Mouse (Mus musculus) MN1 (cell line): Measurements from ENCODE around the gene Gpx5.
"Not testable (repeated sequence)": the region's sequence is repeated elsewhere in the genome, so short reads cannot be mapped to it uniquely, and the experiment has no call there.

Experiments used
- DNase-seq: peaks from one replicate; pipeline ENCODE4 v3.0.0-alpha.2; 2016; ENCODE audit warnings: low spot score

The Gpx5 gene

DNA sequence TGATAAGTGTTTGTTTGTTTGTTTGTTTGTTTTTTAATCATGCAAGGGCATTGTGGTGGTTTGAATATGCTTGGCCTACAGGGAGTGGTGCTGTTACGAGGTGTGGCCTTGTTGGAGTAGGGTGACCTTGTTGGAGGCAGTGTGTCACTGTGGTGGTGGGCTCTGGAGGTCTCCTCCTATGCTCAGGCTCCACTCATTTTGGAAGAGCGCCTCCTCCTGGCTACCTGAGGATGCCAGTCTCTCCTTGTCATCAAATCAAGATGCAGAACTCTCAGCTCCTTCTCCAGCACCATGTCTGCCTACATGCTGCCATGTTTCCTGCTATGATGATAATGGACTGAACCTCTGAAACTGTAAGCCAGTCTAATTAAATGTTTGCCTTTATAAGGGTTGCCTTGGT, 26.8 kb downstream of the Gpx5 start:
- DNase-seq: no peak

DNA sequence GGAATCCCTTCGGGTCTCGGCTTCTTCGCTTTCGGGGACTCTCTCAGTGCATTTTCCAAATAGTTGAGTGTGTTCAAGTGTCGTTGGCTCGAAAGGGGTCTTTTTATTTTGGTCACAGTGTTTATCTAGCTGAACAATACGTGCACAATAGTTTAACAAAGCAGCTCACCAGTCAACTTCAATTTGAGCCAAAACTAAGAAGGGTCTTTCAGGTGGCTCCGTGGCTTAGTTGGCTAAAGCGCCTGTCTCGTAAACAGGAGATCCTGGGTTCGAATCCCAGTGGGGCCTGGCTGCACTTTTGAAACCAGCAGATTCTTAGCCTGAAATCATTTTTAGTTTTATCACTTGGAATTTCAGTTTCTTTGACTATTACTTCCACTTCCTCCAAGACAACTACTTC, 28.2 kb downstream of the Gpx5 start:
- peak; percentile 53 for DNase-seq

DNA sequence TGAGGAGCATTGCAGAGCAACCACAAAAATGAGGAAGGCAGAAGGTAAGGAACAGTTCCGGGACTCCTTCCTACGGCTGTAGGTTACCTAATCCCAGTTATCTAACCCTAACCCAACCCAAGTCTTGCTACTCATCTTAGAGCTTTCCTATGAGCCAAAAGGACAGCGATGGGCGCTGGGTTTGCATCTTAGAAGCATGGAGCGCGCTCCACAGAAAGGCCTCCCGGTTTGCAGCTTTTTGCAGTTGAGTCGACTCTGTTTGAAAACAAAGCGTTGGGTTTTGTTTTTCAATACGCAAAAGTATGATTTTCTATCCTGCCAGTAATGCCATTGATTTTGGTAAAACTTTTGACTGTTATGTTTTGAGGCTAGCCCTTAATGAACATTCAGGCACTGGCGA, 28.6 kb downstream of the Gpx5 start:
- DNase-seq: no peak

DNA sequence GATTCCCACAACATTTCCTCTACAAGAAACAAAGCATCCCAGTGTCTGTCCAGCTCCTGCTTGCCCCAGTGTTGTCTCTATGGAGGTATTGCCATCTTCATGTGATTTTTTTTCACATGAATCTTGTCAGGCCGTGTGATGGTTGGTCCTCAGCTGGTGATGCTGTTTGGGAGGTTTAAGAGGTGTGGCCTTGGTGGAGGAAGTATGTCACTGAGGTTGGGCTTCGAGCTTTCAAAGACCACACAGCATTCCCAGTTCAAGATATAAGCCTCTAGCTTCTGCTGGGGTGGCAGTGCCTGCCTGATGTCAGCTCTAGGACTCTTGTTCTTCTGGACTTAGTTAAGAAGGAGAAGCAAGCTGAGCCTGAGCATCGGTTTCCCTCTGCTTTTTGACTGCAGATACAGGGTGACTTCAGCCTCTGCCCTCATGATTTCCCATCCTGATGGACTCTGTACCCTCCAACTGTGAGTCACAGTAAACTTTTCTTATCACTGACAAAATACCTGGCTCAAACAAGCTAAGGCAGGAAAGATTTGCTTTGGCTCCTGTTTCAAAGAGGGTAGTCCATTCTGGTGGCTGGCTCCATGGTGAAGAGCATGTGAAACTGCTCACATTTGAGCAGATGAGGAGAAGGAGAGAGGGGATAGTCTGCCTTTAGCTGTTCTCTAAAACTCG, 29.6 kb downstream of the Gpx5 start:
- DNase-seq: no peak

DNA sequence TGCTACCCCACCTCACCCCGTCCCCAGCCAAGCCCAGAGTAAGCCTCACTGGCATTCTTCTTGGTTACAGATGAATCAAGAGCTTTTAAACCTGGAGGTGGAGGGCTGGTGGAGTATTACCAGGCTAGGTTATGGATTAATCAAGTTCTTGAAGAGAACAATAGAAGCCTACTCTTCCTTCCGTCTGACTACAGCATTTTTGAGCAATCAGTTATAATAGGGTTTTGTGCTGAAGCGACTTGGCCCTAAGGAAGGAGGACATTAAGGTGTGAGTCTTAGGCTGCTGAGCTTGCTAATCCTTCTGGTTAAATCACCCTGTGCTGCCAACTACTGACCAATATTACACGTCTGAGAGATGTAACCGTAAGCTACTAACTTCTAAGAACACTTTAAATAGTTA, 32.2 kb downstream of the Gpx5 start:
- no peak for DNase-seq

DNA sequence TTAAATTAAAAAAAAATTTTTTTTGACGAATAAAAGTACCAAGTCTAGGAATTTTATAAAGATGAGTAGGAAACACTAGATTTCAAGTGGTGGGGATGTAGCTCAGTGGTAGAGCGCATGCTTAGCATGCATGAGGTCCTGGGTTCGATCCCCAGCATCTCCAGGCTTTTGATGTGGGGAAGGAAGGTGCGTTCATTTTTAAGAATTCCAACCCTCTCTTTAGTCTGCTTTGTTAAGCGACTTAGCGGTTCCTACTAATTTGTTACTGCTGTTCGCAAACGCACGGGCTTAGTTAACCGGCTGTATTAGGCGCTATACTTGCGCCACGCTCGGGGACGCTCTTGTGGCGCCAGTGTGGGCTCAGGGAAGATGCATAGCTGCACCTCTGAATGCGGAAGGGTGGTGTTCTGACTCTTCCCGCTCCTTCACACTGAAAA, 32.8 kb downstream of the Gpx5 start:
- peak; percentile 82 for DNase-seq

DNA sequence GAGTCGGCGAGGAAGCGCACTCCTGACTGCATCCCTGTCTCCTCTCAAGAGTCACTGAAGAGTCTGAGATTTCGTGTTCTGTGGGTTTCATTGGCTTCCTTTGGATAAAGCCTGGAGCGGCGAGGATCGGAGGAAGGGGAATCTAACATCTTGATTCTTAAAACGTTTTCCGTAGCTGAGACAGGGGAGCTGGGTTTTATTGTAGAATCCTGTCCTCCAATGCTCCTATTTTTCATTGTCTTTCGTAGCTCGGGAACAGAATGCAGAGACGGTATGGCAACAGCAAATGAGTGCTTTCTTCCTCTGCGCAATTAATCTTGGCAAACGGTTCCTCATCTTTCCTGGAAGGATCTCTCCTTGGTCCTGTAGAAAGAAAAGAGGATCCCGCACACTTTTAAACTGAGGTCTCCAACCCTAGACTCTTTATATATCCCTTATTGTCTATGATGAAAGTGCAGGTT, 33.3 kb downstream of the Gpx5 start:
- DNase-seq: no peak

DNA sequence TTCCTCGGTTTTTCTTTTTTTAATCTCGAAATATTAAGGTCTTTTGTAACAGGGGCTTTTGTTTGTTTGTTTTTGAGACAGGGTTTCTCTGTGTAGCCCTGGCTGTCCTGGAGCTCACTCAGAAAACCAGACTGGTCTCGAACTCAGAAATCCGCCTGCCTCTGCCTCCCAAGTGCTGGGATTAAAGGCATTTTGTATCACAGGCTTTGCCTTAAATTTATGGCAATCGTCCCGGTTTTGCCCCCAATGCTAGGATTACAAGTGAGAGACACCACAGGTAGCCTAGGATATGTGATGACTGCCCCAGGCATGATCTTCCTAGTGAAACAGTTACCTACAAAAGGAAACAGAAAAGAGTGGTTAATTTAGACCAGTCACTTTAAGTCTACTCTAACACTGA, 34.0 kb downstream of the Gpx5 start:
- no peak for DNase-seq

DNA sequence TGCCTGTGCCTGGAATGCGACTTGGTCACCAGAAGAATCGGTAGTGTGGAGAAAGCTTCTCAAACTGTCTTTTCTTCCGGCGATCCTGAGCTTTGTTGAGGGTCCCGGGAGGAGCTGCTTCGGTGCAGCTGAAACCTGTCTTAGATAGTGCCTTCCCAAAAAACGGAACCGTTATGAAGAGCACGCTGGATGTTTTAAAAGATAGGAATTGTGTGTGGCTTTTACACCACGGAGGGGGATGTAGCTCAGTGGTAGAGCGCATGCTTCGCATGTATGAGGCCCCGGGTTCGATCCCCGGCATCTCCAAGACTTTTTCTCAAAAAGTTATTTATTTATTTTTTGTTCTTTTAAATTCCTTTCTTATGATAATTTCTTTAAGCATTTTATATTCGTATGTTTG, 38.5 kb downstream of the Gpx5 start:
- peak; percentile 71 for DNase-seq

DNA sequence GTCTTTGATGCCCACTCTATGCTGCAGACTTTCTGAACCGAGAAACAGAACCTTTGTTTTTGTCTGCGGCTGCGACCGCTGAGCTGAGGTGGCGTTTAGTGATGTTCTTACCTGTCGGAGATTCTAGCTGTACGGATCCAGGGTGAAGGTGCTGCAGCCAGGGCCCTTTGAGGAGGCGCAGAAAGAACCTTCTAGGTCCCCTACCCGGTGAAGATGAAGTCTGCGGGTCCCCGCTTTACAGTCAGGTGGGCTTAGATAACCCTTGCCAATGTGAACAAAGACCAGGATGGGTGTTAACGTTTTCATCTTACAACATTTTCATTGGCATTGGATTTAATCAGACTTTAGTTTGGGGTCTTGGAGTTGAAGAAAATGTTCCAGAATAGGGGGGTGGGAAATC, 39.0 kb downstream of the Gpx5 start:
- DNase-seq: no peak

DNA sequence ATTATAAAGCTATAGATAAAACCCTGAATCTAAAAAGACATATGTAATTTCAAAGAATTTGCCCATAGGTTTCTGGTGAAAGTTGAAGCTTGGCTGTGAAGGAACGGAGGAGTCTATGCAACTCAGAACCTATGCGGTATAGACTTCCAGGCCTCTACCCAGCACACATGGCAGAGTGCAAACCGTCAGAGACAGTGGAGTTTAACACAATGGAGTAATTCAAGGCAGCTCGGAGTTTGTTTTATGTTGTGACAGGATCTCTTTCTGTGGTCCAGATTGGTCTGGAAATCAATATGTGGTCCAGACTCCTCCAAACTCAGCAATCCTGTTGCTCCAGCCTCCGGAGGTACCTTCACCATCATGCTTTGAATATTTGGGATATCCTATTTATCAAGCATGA, 39.5 kb downstream of the Gpx5 start:
- no peak for DNase-seq

DNA sequence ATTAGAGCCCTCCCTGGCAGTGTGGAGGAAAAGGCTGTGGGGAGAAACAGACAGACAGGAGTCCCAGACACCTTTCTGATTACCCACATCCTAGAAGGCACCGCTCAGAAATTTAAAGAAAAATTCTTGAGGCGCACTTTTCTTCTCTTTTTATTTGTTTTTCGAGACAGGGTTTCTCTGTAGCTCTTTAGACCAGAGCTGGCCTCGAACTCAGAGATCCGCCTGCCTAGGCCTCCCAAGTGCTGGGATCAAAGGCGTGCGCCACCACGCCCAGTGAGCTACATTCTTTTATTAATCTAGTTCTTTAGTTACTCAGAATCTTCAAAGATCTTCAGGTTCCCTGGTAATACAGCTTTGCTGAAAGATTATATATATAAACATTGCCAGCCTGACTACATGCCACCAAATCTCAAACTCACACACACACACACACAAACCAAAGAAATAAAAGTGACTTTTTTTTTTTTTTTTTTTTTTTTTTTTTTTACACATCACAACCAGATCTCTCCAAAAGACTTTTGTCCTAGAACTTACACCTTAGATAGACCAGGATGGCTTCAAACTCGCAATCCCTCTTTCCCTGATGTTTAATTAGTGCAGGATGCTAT, 42.4 kb downstream of the Gpx5 start:
- peak; percentile 45 for DNase-seq

DNA sequence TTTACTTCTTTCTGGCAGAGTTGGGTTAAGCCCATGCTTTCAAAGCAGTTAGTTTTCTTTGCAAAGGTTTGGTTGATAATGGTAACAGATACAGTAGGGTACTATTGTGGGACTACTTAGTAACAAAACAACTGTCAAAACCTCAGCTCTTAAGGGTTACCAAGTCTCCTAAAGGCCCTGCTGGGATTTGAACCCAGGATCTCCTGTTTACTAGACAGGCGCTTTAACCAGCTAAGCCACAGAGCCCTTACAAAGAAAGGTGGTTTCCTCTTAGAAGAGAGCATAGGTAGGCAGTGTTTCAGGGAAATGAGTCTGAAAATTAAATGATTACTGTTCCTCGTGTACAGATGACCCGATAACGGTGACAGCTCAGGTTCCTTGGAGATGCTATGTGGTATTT, 43.5 kb downstream of the Gpx5 start:
- DNase-seq: peak; percentile 52

DNA sequence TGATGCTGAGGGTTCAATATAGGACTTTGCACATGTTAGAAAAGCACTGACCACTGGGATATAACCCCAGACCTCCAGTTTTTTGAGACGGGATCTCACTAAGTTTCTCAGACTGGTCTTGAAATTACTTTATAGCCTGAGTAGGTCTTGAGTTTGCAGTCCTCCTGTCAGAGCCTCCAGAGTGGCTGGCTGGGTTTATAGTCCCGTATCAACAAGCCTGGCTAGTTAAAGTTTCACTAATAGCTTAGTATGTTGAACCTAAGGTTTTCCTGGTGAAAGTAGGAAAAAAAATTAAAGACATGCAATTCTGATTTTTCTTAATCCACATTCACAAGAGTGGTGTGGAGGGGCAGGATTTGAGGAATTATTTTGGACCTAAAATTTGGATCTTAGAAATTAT, 46.3 kb downstream of the Gpx5 start:
- no peak for DNase-seq

DNA sequence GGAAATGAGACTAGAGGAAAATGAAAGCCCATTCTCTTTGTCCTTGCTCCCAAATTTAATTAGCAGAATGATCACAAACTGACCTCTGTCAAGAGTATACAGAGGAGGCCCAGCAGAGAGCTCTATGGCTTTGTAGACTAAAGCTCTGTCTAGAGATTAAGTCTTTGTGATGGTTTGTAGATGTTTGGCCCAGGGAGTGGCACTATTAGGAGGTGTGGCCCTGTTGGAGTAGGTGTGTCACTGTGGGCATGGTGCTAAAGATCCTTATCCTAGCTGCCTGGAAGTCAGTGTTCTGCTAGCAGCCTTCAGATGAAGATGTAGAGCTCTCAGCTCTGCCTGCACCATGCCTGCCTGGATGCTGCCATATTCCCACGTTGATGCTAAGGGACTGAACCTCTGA, 47.6 kb downstream of the Gpx5 start:
- not testable (repeated sequence) for DNase-seq

DNA sequence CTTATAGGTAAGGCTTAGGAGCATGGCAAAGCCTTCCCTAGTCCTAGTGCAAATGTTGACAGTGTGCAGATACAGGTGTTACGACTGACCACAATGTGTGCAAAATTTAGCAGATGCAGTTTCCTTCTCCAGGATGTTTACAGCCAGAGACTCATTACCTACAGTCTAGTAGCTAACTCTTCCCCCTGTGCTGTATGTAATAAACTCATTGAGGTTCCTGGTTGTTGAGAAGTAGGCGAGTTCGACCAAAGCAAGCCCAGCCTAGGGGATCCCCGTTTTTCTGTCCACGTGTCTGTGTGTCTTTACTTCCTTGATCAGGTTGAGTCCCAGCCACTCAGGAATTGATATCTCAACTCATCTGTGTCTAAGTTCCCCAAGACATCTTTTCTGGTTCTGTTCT, 48.4 kb downstream of the Gpx5 start:
- no peak for DNase-seq

DNA sequence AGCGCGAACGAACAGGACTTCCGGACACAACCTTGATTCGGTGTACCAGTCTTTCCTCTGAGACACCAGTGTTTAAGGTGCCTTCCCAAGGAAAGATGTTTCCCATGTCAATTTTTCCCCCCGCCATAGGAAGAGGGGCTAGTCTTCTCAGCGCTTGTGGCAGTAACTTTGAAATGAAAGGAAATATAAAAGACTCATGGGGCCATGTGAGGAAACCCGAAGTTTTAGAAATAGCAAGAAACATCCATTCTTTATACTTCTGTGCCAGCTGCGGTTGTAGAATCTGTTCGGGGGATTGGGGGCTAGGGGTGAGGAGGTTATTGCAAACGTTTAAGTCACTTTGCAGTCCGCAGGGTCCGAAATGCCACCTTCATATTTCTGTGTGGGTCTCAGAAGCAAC, 49.3 kb downstream of the Gpx5 start:
- DNase-seq: no peak

DNA sequence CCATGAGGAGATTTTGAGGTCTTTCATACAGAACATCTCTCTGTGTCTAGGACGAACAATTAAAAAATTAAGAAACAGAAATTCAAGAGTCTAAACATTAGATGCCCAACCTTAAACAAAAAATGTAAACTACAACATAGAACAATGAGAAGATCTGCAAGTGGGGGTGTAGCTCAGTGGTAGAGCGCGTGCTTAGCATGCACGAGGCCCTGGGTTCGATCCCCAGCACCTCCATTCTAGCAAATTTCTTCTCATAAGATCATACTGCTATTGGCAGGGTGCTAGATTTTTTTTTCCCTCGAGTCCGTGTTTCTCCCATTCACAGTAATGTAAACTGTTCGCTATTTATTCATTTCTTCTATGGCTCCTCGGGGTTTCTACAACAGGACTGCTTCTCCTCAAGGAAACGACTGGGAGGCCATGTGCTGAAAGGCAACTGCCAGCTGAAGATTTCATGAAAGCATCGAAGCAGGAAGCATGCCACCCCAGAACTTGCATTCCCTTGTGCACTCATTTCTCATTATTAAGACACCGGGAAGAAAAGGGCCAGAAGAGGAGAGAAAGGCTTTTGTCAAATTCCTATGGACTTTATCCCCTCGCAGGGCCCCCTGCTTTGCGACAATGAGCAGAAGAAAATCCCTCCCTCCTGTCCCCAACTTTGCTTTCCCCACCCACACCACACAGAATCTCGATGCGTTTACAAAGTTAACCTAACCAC, 50.0 kb downstream of the Gpx5 start:
- peak; percentile 26 for DNase-seq

DNA sequence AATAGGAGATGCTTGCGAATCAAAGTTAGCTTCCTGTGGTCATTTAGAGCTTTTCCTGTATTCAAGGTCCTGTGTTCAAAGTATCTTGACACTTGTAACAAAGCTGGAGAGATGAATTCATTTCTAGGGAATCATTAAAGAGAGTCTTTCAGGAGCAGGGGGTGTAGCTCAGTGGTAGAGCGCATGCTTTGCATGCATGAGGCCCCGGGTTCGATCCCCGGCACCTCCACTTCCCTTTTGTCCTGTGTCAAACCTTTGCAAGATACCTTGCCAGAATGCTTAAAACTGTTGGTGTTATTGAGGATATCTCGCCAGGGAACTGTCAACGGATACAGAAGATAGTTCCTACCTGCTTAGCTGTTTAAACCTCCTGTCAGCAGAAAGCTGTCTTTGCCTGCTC, 51.7 kb downstream of the Gpx5 start:
- DNase-seq: peak; percentile 42

DNA sequence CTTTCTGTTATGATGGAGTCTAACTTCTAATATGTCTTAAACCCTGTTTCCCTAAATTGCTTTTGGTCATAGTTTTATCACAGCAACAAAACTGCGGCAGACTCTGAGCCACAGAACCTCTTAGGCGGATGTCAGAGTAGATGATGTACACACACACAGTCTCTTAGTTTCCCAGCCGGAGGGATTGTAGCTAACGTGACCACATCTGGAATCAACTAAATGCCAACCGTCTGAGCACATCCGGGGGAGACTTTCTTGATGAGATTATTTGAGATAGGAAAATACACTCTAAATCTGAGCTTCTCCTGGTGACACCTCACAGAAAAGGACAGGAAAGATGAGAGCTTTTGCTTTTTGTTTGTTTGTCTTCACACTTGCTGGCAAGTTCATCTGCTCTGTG, 55.4 kb downstream of the Gpx5 start:
- no peak for DNase-seq

DNA sequence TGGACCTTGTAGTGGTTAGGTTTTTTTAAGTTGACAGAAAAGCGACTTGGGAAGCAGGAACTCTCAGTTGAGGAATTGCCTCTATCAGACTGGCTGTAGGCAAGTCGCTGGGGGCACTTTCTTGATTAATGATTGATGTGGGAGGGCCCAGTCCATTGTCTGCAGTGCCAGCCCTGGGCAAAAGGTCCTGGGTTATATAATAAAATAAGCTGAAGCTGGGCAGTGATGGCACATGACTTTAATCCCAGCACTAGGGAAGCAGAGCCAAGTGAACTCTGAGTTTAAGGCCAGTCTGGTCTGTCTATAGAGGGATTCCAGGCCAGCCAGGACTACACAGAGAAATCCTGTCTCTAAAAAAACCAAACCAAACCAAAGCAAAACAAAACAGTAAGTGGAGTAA, 55.8 kb downstream of the Gpx5 start:
- no peak for DNase-seq
